Mouse (Mus musculus) liver, embryonic 14.5 days (tissue): ENCODE measurements at regions not wholly inside any gene's neighbourhood (a gene's known extent, or its start where the extent isn't known, plus 50 kb on each side); places are given as distances from the start of the nearest gene placed in this dataset.

Experiments
- ATAC-seq: fragments of 200-750 bp; cut with Nextera tagmentation; 2 replicates; pipeline ENCODE4 v1.8.0; 2017; ENCODE audit warnings: moderate number of reproducible peaks, mild to moderate bottlenecking, moderate library complexity; ENCODE audit not compliant: insufficient read depth
- DNase-seq, 3 experiments: peaks; one replicate each; pipeline ENCODE4 v3.0.0-alpha.2; 2012 to 2013; ENCODE audit warnings: low read depth in 3 of 3, low spot score in 3 of 3
- H3K27ac ChIP-seq: fragments of 300-500 bp; sonication (generic); 2 replicates; pipeline ENCODE4 v1.5.1; 2014; ENCODE audit warnings: moderate library complexity, mild to moderate bottlenecking, control low read depth, inconsistent platforms
- H3K27me3 ChIP-seq: fragments of 300-500 bp; sonication (generic); 2 replicates; pipeline ENCODE4 v1.6.1; 2014; ENCODE audit warnings: mild to moderate bottlenecking, low read length, moderate library complexity; ENCODE audit not compliant: control insufficient read depth, insufficient read depth
- H3K36me3 ChIP-seq: fragments of 300-500 bp; sonication (generic); replicated peaks from 2 replicates; pipeline ENCODE4 v1.6.1; 2014; ENCODE audit warnings: low read depth; ENCODE audit not compliant: control insufficient read depth, insufficient read depth
- H3K4me1 ChIP-seq, 2 experiments: fragments of 200-500 bp in 1 of 2; fragments of 300-500 bp in 1 of 2; sonication (generic) in 1 of 2; replicated peaks; 2 replicates each; pipeline ENCODE4 v1.6.1; 2012 to 2014; ENCODE audit warnings: antibody characterized with exemption in 1 of 2, inconsistent platforms in 1 of 2, low read length in 1 of 2; ENCODE audit not compliant: control insufficient read depth in 2 of 2, insufficient read depth in 2 of 2
- H3K4me2 ChIP-seq: fragments of 300-500 bp; sonication (generic); 2 replicates; pipeline ENCODE4 v1.6.1; 2014; ENCODE audit warnings: low read depth, mild to moderate bottlenecking, control low read depth, moderate library complexity
- H3K4me3 ChIP-seq, 2 experiments: fragments of 200-500 bp in 1 of 2; fragments of 300-500 bp in 1 of 2; sonication (generic) in 1 of 2; 2 replicates each; pipeline ENCODE4 v1.5.1; 2012 to 2014; ENCODE audit warnings: low read depth in 2 of 2, low read length in 2 of 2, mild to moderate bottlenecking in 2 of 2, control low read depth in 1 of 2, inconsistent platforms in 1 of 2, moderate library complexity in 1 of 2; ENCODE audit not compliant: insufficient read depth in 1 of 2
- H3K9ac ChIP-seq: fragments of 300-500 bp; sonication (generic); replicated peaks from 2 replicates; pipeline ENCODE4 v1.6.1; 2014; ENCODE audit warnings: mild to moderate bottlenecking, control low read depth, moderate library complexity
- H3K9me3 ChIP-seq: fragments of 300-500 bp; sonication (generic); 2 replicates; pipeline ENCODE4 v1.6.1; 2016; ENCODE audit warnings: low read length, mixed read lengths; ENCODE audit not compliant: control insufficient read depth
- CTCF ChIP-seq: IDR thresholded peaks from 2 replicates; pipeline ENCODE4 v1.5.1; 2016; ENCODE audit warnings: antibody characterized with exemption, low read depth, control low read depth
- EP300 ChIP-seq: IDR thresholded peaks from 2 replicates; pipeline ENCODE4 v1.6.1; 2016; ENCODE audit warnings: antibody characterized with exemption, low read depth
- WGBS: fragments of 180-500 bp; shearing (Covaris S2); extraction: QIAGEN DNeasy Blood & Tissue Kit; methylation state at CpG from one replicate; pipeline ENCODE4 v1.1.7; 2014; ENCODE audit not compliant: insufficient replicate concordance; 5-methylcytosine and 5-hydroxymethylcytosine counted together

DNA sequence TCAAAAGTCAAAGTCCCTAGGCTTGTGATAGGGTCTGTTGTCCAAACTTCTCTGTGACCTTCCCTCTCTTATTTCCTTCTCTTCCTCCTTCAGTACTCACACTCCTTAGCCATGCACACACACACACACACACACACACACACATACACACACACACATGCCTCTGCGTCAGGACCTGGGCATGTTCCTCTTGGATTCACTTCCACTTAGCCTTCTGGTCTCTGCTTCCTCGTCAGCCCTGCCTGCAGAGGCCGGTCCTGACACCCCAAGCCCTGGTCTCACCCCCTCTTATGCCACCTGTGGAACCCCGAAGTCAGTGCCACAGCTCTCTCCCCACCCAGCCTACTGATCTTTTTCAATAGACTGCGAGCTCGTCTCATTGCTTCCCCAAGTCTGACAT lies 250.3 kb downstream of the Barhl2 start:
- DNase-seq (no peak), ATAC-seq (no peak)
- H3K9ac ChIP-seq: no peak overlapping the region
- H3K4me1 ChIP-seq: no peaks in the 10 kb centered on the region
- H3K9me3 ChIP-seq: no peaks in the 10 kb centered on the region
- H3K36me3 ChIP-seq: no peaks in the 10 kb centered on the region
- no peak overlapping the region for H3K4me2 ChIP-seq
- 58% methylated on average over 6 of the region's 6 CpGs for WGBS
- TF ChIP-seq CTCF: no peak
- TF ChIP-seq EP300: no peak
- H3K4me3 ChIP-seq: no peak overlapping the region
- H3K27ac ChIP-seq: no peak overlapping the region
- no peaks in the 10 kb centered on the region for H3K27me3 ChIP-seq

DNA sequence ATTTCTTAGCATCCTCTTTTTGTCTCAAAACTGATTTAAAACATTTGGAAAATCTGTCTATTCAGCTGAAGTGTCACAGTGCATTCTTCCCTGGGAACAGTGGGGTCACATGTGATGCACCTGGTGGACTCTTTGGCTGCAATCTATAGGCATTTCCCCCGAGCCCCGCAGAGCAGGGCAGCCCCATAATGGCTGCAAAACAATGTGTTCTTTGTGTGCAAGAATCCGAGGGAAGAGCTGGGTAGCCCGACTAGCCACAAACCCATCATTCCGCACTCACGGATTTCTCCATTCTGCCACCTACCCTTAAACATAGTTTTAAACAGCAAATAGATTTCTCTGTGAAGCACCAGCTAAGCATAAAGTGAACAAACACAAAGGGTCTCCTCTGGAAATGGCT lies 252.2 kb downstream of the Barhl2 start:
- Histone ChIP-seq H3K27ac (no peak overlapping the region), H3K4me2 (no peak overlapping the region), H3K27me3 (no peaks in the 10 kb centered on the region), H3K9me3 (no peaks in the 10 kb centered on the region), H3K9ac (no peak overlapping the region), H3K4me3 (no peak overlapping the region), H3K36me3 (no peaks in the 10 kb centered on the region), H3K4me1 (no peaks in the 10 kb centered on the region)
- ATAC-seq (no peak), DNase-seq (no peak)
- 68% methylated on average over 6 of the region's 6 CpGs for WGBS
- TF ChIP-seq EP300 (no peak), CTCF (no peak)

GRCm38 (mm10) chr5:106200631-106201030 lies 257.3 kb downstream of the Barhl2 start:
- no peak for ATAC-seq
- no peak for DNase-seq
- H3K4me2 ChIP-seq: no peak overlapping the region
- H3K9ac ChIP-seq: no peak overlapping the region
- H3K27me3 ChIP-seq: no peaks in the 10 kb centered on the region
- TF ChIP-seq CTCF (no peak), EP300 (no peak)
- H3K27ac ChIP-seq: no peak overlapping the region
- no peak overlapping the region for H3K4me3 ChIP-seq
- H3K36me3 ChIP-seq: no peaks in the 10 kb centered on the region
- H3K9me3 ChIP-seq: no peaks in the 10 kb centered on the region
- H3K4me1 ChIP-seq: no peaks in the 10 kb centered on the region
- WGBS: 67% methylated on average over 16 of the region's 16 CpGs

GRCm38 (mm10) chr5:106199061-106199460 lies 258.9 kb downstream of the Barhl2 start:
- no peak overlapping the region for H3K27ac ChIP-seq
- no peak overlapping the region for H3K4me2 ChIP-seq
- H3K4me1 ChIP-seq: no peaks in the 10 kb centered on the region
- DNase-seq (no peak), ATAC-seq (no peak)
- H3K4me3 ChIP-seq: no peak overlapping the region
- no peak overlapping the region for H3K9ac ChIP-seq
- WGBS: 48% methylated on average over 3 of the region's 3 CpGs
- H3K9me3 ChIP-seq: no peaks in the 10 kb centered on the region
- no peaks in the 10 kb centered on the region for H3K27me3 ChIP-seq
- no peak for TF ChIP-seq EP300
- H3K36me3 ChIP-seq: no peaks in the 10 kb centered on the region

DNA sequence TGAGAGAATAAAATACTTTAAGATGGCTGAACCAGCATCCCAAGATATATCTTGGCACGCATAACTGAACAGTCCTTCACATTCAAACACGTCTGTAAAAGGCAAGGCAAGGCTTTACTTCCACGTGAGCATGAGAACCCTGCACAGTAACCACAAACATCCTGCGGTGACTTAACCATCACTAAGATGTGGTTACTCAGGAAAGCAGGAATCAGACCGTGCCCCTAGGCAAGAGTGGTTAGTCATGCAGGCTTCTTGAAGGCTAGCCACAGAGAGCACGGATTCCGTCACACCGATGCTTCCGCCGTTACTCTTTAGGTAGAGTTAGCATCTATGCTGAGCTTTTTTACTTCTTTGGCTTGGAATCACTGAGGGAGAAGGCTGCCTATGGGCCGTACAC lies 266.8 kb downstream of the Barhl2 start:
- ATAC-seq (no peak), DNase-seq (no peak)
- no peak overlapping the region for H3K4me2 ChIP-seq
- WGBS: 41% methylated on average over 11 of the region's 11 CpGs
- H3K27ac ChIP-seq: no peak overlapping the region
- no peaks in the 10 kb centered on the region for H3K36me3 ChIP-seq
- H3K9me3 ChIP-seq: no peaks in the 10 kb centered on the region
- no peaks in the 10 kb centered on the region for H3K27me3 ChIP-seq
- H3K4me3 ChIP-seq: no peak overlapping the region
- no peak overlapping the region for H3K9ac ChIP-seq
- no peak for TF ChIP-seq CTCF
- TF ChIP-seq EP300: no peak
- H3K4me1 ChIP-seq: no peaks in the 10 kb centered on the region

DNA sequence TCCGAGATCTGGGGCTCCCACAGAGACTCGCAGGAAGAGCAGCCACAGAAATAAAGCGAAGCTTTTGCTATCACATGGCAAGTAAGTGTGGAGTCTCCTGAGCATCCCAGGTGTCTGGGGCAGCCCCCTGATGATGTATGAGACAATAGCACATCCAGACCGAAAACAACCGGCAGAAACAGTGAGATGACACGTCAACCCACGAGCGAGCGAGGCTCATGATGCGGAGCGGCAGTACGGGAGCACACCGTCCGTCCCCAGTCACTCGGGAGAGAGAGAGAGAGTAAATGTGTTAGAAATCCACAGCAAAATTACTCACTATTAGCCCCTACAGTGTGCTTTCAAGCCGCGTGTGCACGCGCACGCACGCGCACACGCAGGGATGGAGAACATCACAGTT lies 276.2 kb downstream of the Barhl2 start:
- no peaks in the 10 kb centered on the region for H3K9me3 ChIP-seq
- no peaks in the 10 kb centered on the region for H3K27me3 ChIP-seq
- ATAC-seq (no peak), DNase-seq (no peak)
- H3K4me2 ChIP-seq: no peak overlapping the region
- H3K4me1 ChIP-seq: no peaks in the 10 kb centered on the region
- H3K4me3 ChIP-seq: no peak overlapping the region
- no peak for TF ChIP-seq EP300
- TF ChIP-seq CTCF: no peak
- H3K27ac ChIP-seq: no peak overlapping the region
- WGBS: 85% methylated on average over 23 of the region's 23 CpGs
- no peaks in the 10 kb centered on the region for H3K36me3 ChIP-seq
- H3K9ac ChIP-seq: no peak overlapping the region
